14 mouse cellular contexts compared by ENCODE assay signal in the genomic region with DNA sequence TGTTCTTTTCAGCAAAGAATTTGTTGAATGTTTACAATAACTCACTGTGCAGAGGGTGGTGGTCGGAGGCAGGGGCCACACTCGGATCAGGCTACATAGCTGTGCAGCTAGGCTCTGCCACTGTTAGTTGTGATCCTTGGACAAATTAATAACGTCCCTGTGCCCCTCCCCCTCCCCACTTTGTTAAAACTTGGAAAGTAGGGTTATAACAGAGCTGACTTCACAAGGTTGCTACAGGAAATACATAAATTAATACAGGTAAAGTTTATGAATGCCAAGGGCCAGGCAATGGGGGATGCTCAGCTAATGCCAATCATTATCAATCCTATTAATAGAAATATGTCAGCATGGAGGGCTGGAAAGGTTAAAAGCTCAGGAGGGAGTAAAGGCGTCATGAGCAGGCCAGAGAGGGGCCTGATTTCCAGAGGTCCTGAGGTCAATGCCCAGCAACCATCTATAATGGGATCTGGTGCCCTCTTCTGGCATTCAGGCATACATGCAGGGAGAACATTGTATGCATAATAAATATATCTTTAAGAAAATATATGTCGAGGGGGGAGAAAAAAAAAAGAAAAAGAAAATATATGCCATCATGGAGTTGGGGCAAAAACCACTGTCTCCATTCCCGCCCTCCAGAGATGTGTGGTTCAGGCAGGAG. TPM values are rescaled to one million over a fixed set of nuclear protein-coding genes. Genes with fewer than 3 reads are reported as not detected.
A peak's percentile ranks its signal among the peaks of the same experiment; 100 is the strongest.
DNase-seq lines count a peak whose midpoint lies in the region; ATAC-seq and TF ChIP-seq lines count a peak whose summit lies in the region.
"Had no signal": no experiment of that assay in that cellular context is flagged by ENCODE, and none has a peak within 500 bp of the region (broad histone marks: within the 10 kb centered on the region; RNA-seq: fewer than 3 reads in every experiment).

No protein-coding gene starts in this region.

- peak; percentile 30 for DNase-seq in embryo, embryonic 10.5 days (ENCODE audit: low spot score)
- no peak for DNase-seq in embryo, embryonic 11 days
- no peak for DNase-seq in liver, embryonic 14.5 days (ENCODE audit: low read depth in 3 of 3, low spot score in 3 of 3)
- DNase-seq in liver: no peak
- DNase-seq in induced T-regulatory cell, adult 2 months (ENCODE audit: low read depth): peak; percentile 32
- DNase-seq in right cerebral cortex, postnatal 4 days: no peak
- DNase-seq in left cerebral cortex, postnatal 4 days: no peak
- DNase-seq: layer of hippocampus, postnatal 36 days had no signal

- no peak overlapping the region for H3K27ac ChIP-seq in liver, embryonic 14.5 days
- H3K27ac ChIP-seq: hindbrain, embryonic 13.5 days; kidney, embryonic 15.5 days; limb, embryonic 15.5 days; midbrain, embryonic 10.5 days had no signal

- peaks cover 9% of the 10 kb centered on the region for H3K27me3 ChIP-seq in liver, embryonic 14.5 days (ENCODE audit: control insufficient read depth, insufficient read depth, low read length)
- peaks cover 56% of the 10 kb centered on the region for H3K27me3 ChIP-seq in E14TG2a.4 (ENCODE audit: insufficient read depth, low read length)

- intact Hi-C loops in left cerebral cortex, postnatal 4 days (cut with DNase I): no loop called here

- ATAC-seq in liver, embryonic 14.5 days (ENCODE audit: insufficient read depth): no peak

- no peak overlapping the region for H3K4me2 ChIP-seq in liver, embryonic 14.5 days (ENCODE audit: low read depth)
- H3K4me2 ChIP-seq: kidney, embryonic 15.5 days; limb, embryonic 15.5 days had no signal

- H3K36me3 ChIP-seq in liver, embryonic 14.5 days (replicated peaks; ENCODE audit: control insufficient read depth, insufficient read depth, low read depth): no peaks in the 10 kb centered on the region
- no peaks in the 10 kb centered on the region for H3K36me3 ChIP-seq in E14TG2a.4 (ENCODE audit: insufficient read depth, low read length)
- H3K36me3 ChIP-seq: hindbrain, embryonic 13.5 days; kidney, embryonic 15.5 days; limb, embryonic 15.5 days; midbrain, embryonic 10.5 days had no signal

- H3K9me3 ChIP-seq in liver, embryonic 14.5 days (ENCODE audit: control insufficient read depth, low read length): no peaks in the 10 kb centered on the region
- H3K9me3 ChIP-seq in E14TG2a.4 (ENCODE audit: low read length): no peaks in the 10 kb centered on the region
- H3K9me3 ChIP-seq: hindbrain, embryonic 13.5 days; kidney, embryonic 15.5 days; limb, embryonic 15.5 days; midbrain, embryonic 10.5 days had no signal

- no peak overlapping the region for H3K9ac ChIP-seq in liver, embryonic 14.5 days (replicated peaks)
- H3K9ac ChIP-seq: hindbrain, embryonic 13.5 days; kidney, embryonic 15.5 days; limb, embryonic 15.5 days had no signal

- no peak for TF ChIP-seq EP300 in liver, embryonic 14.5 days (IDR thresholded peaks at IDR 0.05; ENCODE audit: low read depth)

- H3K4me3 ChIP-seq in liver, embryonic 14.5 days (ENCODE audit: insufficient read depth in 1 of 2, low read depth in 2 of 2, low read length in 2 of 2): no peak overlapping the region
- no peak overlapping the region for H3K4me3 ChIP-seq in E14TG2a.4 (replicated peaks; ENCODE audit: low read length)
- H3K4me3 ChIP-seq: hindbrain, embryonic 13.5 days; kidney, embryonic 15.5 days; limb, embryonic 15.5 days; midbrain, embryonic 10.5 days had no signal

- 41% methylated on average over 6 of the region's 6 CpGs for WGBS in liver, embryonic 14.5 days (ENCODE audit: insufficient replicate concordance)

- no peaks in the 10 kb centered on the region; a peak in 1 of 4 replicates for H3K4me1 ChIP-seq in liver, embryonic 14.5 days (replicated peaks; ENCODE audit: control insufficient read depth in 2 of 2, insufficient read depth in 2 of 2, low read length in 1 of 2)
- peaks cover 65% of the 10 kb centered on the region for H3K4me1 ChIP-seq in E14TG2a.4 (replicated peaks; ENCODE audit: low read depth, low read length)

- peak; percentile 53 for TF ChIP-seq CTCF in liver, embryonic 14.5 days (IDR thresholded peaks at IDR 0.05; ENCODE audit: low read depth)
- peak; percentile 57 for TF ChIP-seq CTCF in E14TG2a.4 (conservative IDR thresholded peaks at IDR 0.05; ENCODE audit: low read length)

RNA-seq across cellular contexts. Expression of a gene that starts 13.6 kb away (rescaled TPM):
- not detected in 2 replicates for polyA plus RNA-seq in liver, embryonic 14.5 days (2012; rRNA removed)
- not detected in 2 replicates for polyA plus RNA-seq in liver, embryonic 14.5 days (2014; fragmentation: Nextera tagmentation; extraction: Ambion mirVana)
- total RNA-seq in left cerebral cortex, postnatal 4 days (2021): 10 to 100 TPM; 15.8 to 19.0 TPM
- total RNA-seq: gastrocnemius, adult 8-10 months had no signal
- polyA plus RNA-seq: limb, embryonic 15.5 days had no signal

RNA-seq across cellular contexts. Expression of a gene that starts 29.8 kb away (rescaled TPM):
- polyA plus RNA-seq in liver, embryonic 14.5 days (2012; rRNA removed): 7.5 and 8.8 TPM in 2 replicates
- 10.0 and 10.7 TPM in 2 replicates for polyA plus RNA-seq in liver, embryonic 14.5 days (2014; fragmentation: Nextera tagmentation; extraction: Ambion mirVana)
- total RNA-seq in left cerebral cortex, postnatal 4 days (2021): 10 to 100 TPM; 56.9 to 60.6 TPM

RNA-seq across cellular contexts. Expression of a gene that starts 44.5 kb away (rescaled TPM):
- polyA plus RNA-seq in liver, embryonic 14.5 days (2012; rRNA removed): 0.02 TPM in 1 of 2 replicates, not detected in the other
- not detected in 2 replicates for polyA plus RNA-seq in liver, embryonic 14.5 days (2014; fragmentation: Nextera tagmentation; extraction: Ambion mirVana)
- 10 to 100 TPM; 29.5 to 30.1 TPM for total RNA-seq in left cerebral cortex, postnatal 4 days (2021)
- polyA plus RNA-seq: limb, embryonic 15.5 days had no signal

Comparison
In these comparisons a context has a peak if more than half of its experiments do, and no peak if none do; other contexts are left out.
1. DNase-seq: peak in embryo, embryonic 10.5 days (single experiment) and induced T-regulatory cell, adult 2 months (single experiment); none in embryo, embryonic 11 days (single experiment), liver, embryonic 14.5 days (0 of 3), liver (single experiment), right cerebral cortex, postnatal 4 days (single experiment) and left cerebral cortex, postnatal 4 days (single experiment).